Mouse (Mus musculus) megakaryocyte, adult 5-6 weeks (primary cell): ENCODE data around the gene Npr1. TPM values are rescaled to one million over a fixed set of nuclear protein-coding genes. Genes with fewer than 3 reads are reported as not detected.
A peak's percentile ranks its signal among the peaks of the same experiment; 100 is the strongest.

Experiments
- ATAC-seq: 2 replicates; pipeline ENCODE4 v1.8.0; 2016; ENCODE audit warnings: mild to moderate bottlenecking, inconsistent platforms; ENCODE audit not compliant: poor library complexity, severe bottlenecking
- total RNA-seq, 2 experiments: library from RNA; stranded (forward) in 1 of 2; stranded (reverse) in 1 of 2; fragments of 153-499, 151-499 nt in 1 of 2; fragments of 221-1000, 200-1000 nt in 1 of 2; gene quantifications; 2 replicates each; pipeline versions ENCODE4 v1.2.3 to v1.2.4; 2015 to 2017

Gene Npr1
- not detected in 2 replicates for total RNA-seq (2015)
- total RNA-seq (2017), result 0.08 TPM in 1 of 2 replicates, not detected in the other

- ATAC-seq, result peak; percentile 31
Observed at GRCm38 (mm10) chr3:90465686-90466310, at the start of gene Npr1. Gene Npr1 (minus strand): TSS chr3:90465866.

GRCm38 (mm10) chr3:90515242-90515641 is 49.6 kb upstream of the Npr1 start:
- peak; percentile 14; the same call in 1 of the 2 replicates for ATAC-seq

DNA sequence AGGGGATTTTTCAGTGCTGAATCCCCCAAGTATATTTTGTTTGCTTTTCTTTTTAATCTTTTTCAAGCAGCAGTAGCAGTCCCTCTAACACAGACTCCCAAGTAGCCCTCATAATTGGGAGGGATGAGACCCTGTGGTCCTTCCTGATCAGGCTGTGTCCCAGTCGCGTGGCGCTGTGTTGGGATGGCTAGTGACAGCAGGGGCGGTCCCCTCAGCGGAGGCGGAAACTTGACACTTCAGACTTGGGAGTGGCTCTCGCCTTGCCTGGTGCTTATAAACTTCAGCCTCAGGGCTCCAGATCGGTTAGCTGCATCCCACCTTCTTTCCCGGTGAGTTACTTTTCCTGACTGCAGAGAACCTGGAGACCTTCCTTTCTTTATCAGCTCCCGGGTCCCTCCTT is 49.0 kb upstream of the Npr1 start:
- ATAC-seq, result peak; percentile 83

GRCm38 (mm10) chr3:90513796-90514590 is 48.3 kb upstream of the Npr1 start, which contains the start of the genes S100a1 and S100a13:
Gene S100a1 (minus strand): TSS chr3:90514392.
Gene S100a13 (plus strand): TSS chr3:90514435.
- peak; percentile 64 for ATAC-seq

DNA sequence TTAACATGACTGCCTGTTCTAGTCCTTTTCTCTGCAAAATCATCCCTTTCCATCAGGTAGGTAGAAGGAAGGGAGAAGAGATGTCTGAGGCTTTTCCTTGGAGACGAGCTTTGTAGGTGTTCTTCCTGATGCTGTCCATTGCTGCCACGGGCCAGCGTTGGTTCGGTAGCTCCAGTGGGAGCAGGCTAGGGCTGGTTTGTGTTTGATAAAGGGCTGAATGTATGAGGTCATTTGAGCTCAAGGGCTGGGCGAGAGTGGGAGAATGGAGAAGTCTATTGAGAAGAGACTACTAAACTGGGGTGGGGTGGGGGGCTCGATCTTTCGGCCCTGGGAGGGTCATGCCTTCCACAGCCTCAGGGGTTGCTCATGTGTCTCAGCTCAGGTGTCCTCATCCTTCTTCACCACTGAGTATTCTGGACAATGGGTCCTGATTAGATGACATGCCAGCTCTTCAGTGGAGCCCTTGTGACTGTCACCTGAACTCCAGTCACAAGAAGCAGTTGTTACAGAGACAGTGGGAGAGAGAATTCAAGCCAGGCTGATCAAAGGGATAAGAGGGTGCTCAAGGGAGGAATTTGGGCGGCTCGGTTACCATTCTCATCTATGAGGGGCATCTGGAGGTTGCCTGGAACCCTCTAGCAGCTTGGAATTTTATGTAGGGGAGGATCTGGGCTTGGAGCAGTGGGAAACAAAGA is 47.4 kb upstream of the Npr1 start:
- no peak for ATAC-seq

GRCm38 (mm10) chr3:90512276-90512675 is 46.6 kb upstream of the Npr1 start:
- no peak for ATAC-seq

DNA sequence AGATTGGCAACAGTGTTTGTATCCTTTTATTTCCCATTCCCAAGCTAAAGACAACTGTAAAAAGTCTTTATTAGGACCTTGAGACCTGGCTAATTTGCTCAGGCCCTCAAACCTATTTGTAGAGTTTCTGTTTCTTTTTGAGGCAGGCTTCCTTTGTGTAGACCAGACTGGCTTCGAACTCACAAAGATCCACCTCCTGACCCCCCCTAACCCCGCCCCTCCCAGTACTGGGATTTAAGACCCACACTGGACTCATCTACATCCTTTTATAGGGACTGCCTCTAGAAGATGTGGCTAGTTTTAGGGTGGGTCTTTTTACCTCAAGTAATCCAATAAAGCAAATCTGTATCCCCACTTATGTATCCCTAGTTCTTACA is 44.1 kb upstream of the Npr1 start:
- no peak for ATAC-seq

- ATAC-seq, result peak; percentile 90
Observed at GRCm38 (mm10) chr3:90508950-90509746, 43.5 kb upstream of the Npr1 start, which contains the start of gene Chtop. Gene Chtop (minus strand): TSS chr3:90509498.

GRCm38 (mm10) chr3:90508287-90508949 is 42.8 kb upstream of the Npr1 start:
- ATAC-seq, result no peak

DNA sequence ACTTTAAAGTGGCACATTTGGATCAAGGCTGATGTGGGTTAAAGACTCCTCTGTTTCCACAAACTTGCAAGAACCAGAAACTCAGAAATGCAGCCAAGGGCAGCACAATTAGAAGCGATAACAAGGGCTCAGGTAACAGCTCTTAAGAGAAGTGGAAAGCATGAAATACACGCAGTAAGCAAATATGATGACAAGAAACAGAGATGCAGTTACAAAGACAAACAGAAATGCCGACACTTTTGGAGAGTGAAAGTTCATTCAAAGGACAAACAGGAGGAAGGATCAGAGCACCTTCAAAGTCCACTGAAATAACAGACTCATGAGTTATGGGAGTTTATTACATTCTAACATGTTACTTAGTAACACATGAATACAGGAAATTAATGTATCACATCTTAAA is 40.7 kb upstream of the Npr1 start:
- ATAC-seq, result no peak

DNA sequence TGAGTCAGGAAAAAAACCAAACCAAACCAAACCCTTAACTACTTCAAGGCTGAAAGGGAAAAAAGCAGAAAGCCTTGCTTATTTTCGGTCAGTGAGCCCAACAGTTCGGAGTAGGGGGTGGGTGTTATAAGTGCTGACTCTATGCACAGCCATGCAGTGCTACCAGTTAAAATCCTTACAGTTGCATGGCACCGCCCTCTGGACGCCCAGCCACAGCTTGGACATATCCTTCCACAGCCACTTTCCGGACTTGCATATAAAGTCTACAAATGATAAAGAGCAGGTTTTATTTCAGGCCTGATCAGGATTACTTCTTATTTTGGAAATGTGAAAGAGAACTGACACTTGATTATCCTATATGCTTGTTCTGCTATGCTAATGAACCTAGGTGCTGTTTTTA is 39.5 kb upstream of the Npr1 start:
- no peak for ATAC-seq

DNA sequence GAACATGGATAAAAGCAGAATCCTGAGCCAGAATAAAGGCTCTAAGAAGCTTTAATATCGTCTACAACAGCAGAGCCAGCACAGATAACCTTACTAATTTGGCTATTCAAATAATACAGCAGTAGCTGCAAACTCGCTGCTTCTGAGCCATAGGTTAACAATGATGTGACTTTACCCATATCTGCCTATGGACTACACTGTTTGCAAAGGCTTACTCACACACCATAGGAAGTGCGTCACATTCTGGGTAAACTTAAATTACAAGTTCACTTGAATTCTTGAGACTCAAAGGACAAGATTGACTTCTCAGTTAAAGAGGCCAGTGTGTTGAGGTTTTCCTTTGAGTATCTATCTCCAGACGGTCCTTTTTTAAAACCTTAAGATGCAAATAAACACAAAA is 37.8 kb upstream of the Npr1 start:
- ATAC-seq, result no peak

DNA sequence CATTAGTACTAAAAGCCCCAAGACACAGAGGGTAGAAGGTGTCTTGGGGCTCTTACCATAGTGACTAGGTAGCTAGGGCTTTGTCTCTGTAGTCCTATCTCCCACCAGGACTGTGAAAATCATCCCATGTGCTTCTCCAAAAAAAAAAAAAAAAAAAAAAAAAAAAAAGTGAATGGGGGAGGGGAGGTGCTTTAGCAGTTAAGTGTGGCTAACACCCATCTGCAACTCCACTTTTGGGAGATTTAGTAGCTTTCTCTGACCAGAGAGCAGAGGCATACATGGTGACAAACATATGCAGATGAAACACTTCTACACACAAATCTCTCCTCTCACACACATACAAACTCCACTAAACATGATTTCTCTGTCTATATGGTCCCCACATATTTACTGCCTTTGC is 31.9 kb upstream of the Npr1 start:
- no peak for ATAC-seq

- ATAC-seq, result no peak
Observed at GRCm38 (mm10) chr3:90495850-90496525, 30.3 kb upstream of the Npr1 start.

DNA sequence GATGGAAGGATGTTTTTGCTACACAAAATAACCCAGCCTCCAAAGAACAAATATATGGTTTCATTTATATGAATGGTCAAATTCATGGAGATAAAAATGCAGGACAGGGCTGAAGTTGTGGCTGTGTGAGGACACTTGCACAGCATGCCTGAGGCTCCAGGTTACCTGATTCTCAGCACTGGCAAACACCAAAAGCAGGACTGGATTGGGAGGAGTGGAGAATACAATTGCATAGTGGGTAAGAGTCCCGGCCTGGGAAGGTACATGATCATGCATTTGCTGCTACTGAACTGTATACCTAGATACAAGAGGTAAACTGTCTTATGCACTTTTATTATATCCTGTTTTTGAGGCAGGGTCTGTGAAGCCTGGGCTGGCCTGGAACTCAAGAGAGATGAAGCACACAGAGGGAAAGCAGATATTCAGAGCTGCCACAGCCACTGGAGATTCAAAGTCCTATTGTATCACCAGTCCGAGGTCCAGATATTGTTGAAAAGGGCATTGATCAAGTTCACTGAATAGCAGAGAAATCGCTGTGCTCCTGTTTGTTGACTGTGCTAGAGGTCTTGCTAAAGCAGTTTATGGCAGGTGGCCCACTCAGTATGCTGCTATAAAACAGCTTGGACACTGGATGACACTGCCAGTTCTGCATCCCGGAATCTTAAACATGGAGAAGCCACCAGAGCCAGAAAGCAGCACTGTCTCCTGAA is 28.3 kb upstream of the Npr1 start:
- ATAC-seq, result no peak

GRCm38 (mm10) chr3:90491350-90491749 is 25.7 kb upstream of the Npr1 start:
- peak; percentile 35 for ATAC-seq

- peak; percentile 99 for ATAC-seq
Observed at GRCm38 (mm10) chr3:90490696-90491256, 25.1 kb upstream of the Npr1 start, which contains the start of gene Snapin. Gene Snapin (minus strand): TSS chr3:90491033.

GRCm38 (mm10) chr3:90488576-90488975 is 22.9 kb upstream of the Npr1 start:
- ATAC-seq, result no peak

GRCm38 (mm10) chr3:90486998-90487397 is 21.3 kb upstream of the Npr1 start:
- no peak for ATAC-seq
